21 mouse cellular contexts compared by ENCODE assay signal in the genomic region with DNA sequence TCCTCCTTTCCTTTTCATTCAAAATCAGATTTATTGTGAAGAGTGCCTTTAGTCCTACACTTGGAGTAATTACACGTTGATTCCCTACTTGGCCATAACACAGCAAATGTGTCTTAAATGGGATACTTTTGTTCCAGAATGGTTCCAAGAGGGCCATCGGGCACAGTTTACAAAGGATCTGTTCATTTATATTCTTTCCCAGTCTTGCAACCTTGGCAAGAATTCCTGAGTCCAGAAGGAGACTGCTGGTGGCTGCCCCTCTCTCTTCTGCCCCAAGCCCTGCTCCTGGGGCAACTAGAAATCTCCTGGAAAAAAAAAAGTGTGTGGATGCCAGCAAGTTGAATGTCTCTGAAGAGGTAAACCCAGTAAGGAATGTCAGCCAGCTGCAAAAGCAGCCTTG. TPM values are rescaled to one million over a fixed set of nuclear protein-coding genes. Genes with fewer than 3 reads are reported as not detected.
DNase-seq lines count a peak whose midpoint lies in the region; ATAC-seq lines count a peak whose summit lies in the region.
"Had no signal": no experiment of that assay in that cellular context is flagged by ENCODE, and none has a peak within 500 bp of the region (broad histone marks: within the 10 kb centered on the region; RNA-seq: fewer than 3 reads in every experiment).

No protein-coding gene starts in this region.

- ATAC-seq in hindbrain, embryonic 16.5 days, result peak; percentile 79; the same call in 1 of the 2 replicates
- ATAC-seq in midbrain, embryonic 14.5 days (ENCODE audit: low FRiP score, low TSS enrichment), result no peak
- no peak for ATAC-seq in midbrain, embryonic 16.5 days
- ATAC-seq: inflammation-experienced regulatory T-cells, adult 6 months; lung, postnatal 0 days had no signal

- H3K36me3 ChIP-seq in hindbrain, embryonic 16.5 days (ENCODE audit: control insufficient read depth, insufficient read depth, low read length), result no peaks in the 10 kb centered on the region
- H3K36me3 ChIP-seq in hindbrain, embryonic 10.5 days, result 0 out of 2 replicates have a peak, but pooled peaks cover 3% of the 10 kb centered on the region
- H3K36me3 ChIP-seq in midbrain, embryonic 14.5 days (ENCODE audit: control insufficient read depth, insufficient read depth, low read length), result no peaks in the 10 kb centered on the region
- H3K36me3 ChIP-seq in midbrain, embryonic 16.5 days (ENCODE audit: control insufficient read depth, insufficient read depth, low read length), result no peaks in the 10 kb centered on the region
- H3K36me3 ChIP-seq: midbrain, embryonic 12.5 days had no signal

- H3K9me3 ChIP-seq in hindbrain, embryonic 16.5 days (ENCODE audit: control insufficient read depth, low read length), result no peaks in the 10 kb centered on the region
- no peaks in the 10 kb centered on the region for H3K9me3 ChIP-seq in hindbrain, embryonic 10.5 days
- H3K9me3 ChIP-seq in midbrain, embryonic 14.5 days (ENCODE audit: control insufficient read depth, low read length), result no peaks in the 10 kb centered on the region
- no peaks in the 10 kb centered on the region for H3K9me3 ChIP-seq in midbrain, embryonic 16.5 days (replicated peaks; ENCODE audit: control insufficient read depth, low read length, poor library complexity, severe bottlenecking)
- H3K9me3 ChIP-seq: midbrain, embryonic 12.5 days had no signal

- DNase-seq in cerebellum, adult 9-11 months, result peak; percentile 5
- no peak for DNase-seq in cerebellum, postnatal 25 days
- DNase-seq in hindbrain, embryonic 10.5 days (ENCODE audit: low spot score), result no peak
- DNase-seq in midbrain, embryonic 14.5 days, result peak; percentile 11
- peak; percentile 7 for DNase-seq in brain, adult 2 months (ENCODE audit: low read depth, low spot score)
- DNase-seq in thymus, postnatal 0 days (ENCODE audit: low spot score), result no peak
- DNase-seq: adrenal gland, postnatal 25 days; heart, postnatal 14 days; kidney, adult 8-10 months; kidney, postnatal 14 days; liver; retina, postnatal 1 day; thymus, postnatal 25 days had no signal

- H3K4me3 ChIP-seq in hindbrain, embryonic 16.5 days (ENCODE audit: low read length), result no peak overlapping the region
- H3K4me3 ChIP-seq in hindbrain, embryonic 10.5 days, result no peak overlapping the region
- H3K4me3 ChIP-seq in midbrain, embryonic 14.5 days (replicated peaks; ENCODE audit: low read depth, low read length), result no peak overlapping the region
- H3K4me3 ChIP-seq in midbrain, embryonic 16.5 days (ENCODE audit: low read depth, low read length), result no peak overlapping the region
- H3K4me3 ChIP-seq: midbrain, embryonic 12.5 days; myocyte had no signal

- H3K9ac ChIP-seq in hindbrain, embryonic 16.5 days (ENCODE audit: low read depth, low read length), result no peak overlapping the region
- H3K9ac ChIP-seq in midbrain, embryonic 14.5 days (replicated peaks; ENCODE audit: low read length), result no peak overlapping the region
- no peak overlapping the region for H3K9ac ChIP-seq in midbrain, embryonic 16.5 days (ENCODE audit: low read depth, low read length)
- H3K9ac ChIP-seq: midbrain, embryonic 12.5 days had no signal

- H3K4me1 ChIP-seq in hindbrain, embryonic 16.5 days (ENCODE audit: control insufficient read depth, insufficient read depth, low read depth, low read length), result no peaks in the 10 kb centered on the region
- H3K4me1 ChIP-seq in hindbrain, embryonic 10.5 days (replicated peaks), result no peaks in the 10 kb centered on the region
- no peaks in the 10 kb centered on the region for H3K4me1 ChIP-seq in midbrain, embryonic 14.5 days (ENCODE audit: control insufficient read depth, insufficient read depth, low read length)
- H3K4me1 ChIP-seq in midbrain, embryonic 16.5 days (ENCODE audit: control insufficient read depth, insufficient read depth, low read length), result no peaks in the 10 kb centered on the region
- H3K4me1 ChIP-seq: midbrain, embryonic 12.5 days had no signal

- no peak overlapping the region for H3K4me2 ChIP-seq in hindbrain, embryonic 16.5 days (ENCODE audit: low read length)
- H3K4me2 ChIP-seq in midbrain, embryonic 14.5 days (ENCODE audit: low read length), result no peak overlapping the region
- no peak overlapping the region for H3K4me2 ChIP-seq in midbrain, embryonic 16.5 days (ENCODE audit: low read length)
- H3K4me2 ChIP-seq: heart, embryonic 11.5 days; midbrain, embryonic 12.5 days had no signal

- no peak overlapping the region for H3K27ac ChIP-seq in hindbrain, embryonic 16.5 days (ENCODE audit: low read depth, low read length)
- H3K27ac ChIP-seq in hindbrain, embryonic 10.5 days, result no peak overlapping the region
- H3K27ac ChIP-seq in midbrain, embryonic 14.5 days (replicated peaks; ENCODE audit: low read depth, low read length), result no peak overlapping the region
- H3K27ac ChIP-seq in midbrain, embryonic 16.5 days (ENCODE audit: low read length), result no peak overlapping the region
- H3K27ac ChIP-seq: midbrain, embryonic 12.5 days had no signal

- H3K27me3 ChIP-seq in hindbrain, embryonic 16.5 days (replicated peaks; ENCODE audit: control insufficient read depth, insufficient read depth, low read length), result no peaks in the 10 kb centered on the region
- H3K27me3 ChIP-seq in hindbrain, embryonic 10.5 days (ENCODE audit: insufficient read depth, poor library complexity, severe bottlenecking), result no peaks in the 10 kb centered on the region
- H3K27me3 ChIP-seq in midbrain, embryonic 14.5 days (ENCODE audit: control insufficient read depth, insufficient read depth, low read length), result no peaks in the 10 kb centered on the region
- H3K27me3 ChIP-seq in midbrain, embryonic 16.5 days (ENCODE audit: control insufficient read depth, insufficient read depth, low read depth, low read length), result no peaks in the 10 kb centered on the region
- H3K27me3 ChIP-seq: CH12.LX; midbrain, embryonic 12.5 days had no signal

- 49% methylated on average over 2 of the region's 2 CpGs for WGBS in hindbrain, embryonic 16.5 days
- WGBS in hindbrain, embryonic 10.5 days, result 87% methylated on average over 2 of the region's 2 CpGs
- WGBS in midbrain, embryonic 14.5 days, result 74% methylated on average over 2 of the region's 2 CpGs
- WGBS in midbrain, embryonic 16.5 days, result 67% methylated on average over 2 of the region's 2 CpGs

RNA-seq across cellular contexts. Expression of a gene that starts 56.2 kb away (rescaled TPM):
- 3.9 and 5.6 TPM in 2 replicates for polyA plus RNA-seq in hindbrain, embryonic 16.5 days (2015; fragmentation: Nextera tagmentation; extraction: Ambion mirVana)
- 28.9 and 33.1 TPM in 2 replicates for polyA plus RNA-seq in hindbrain, embryonic 10.5 days (2016; fragmentation: Nextera tagmentation; extraction: Ambion mirVana)
- 0.84 and 3.5 TPM in 2 replicates for polyA plus RNA-seq in midbrain, embryonic 14.5 days (2014; fragmentation: Nextera tagmentation; extraction: Ambion mirVana)
- polyA plus RNA-seq in midbrain, embryonic 16.5 days (2015; fragmentation: Nextera tagmentation; extraction: Ambion mirVana), result 2.8 and 3.4 TPM in 2 replicates
- polyA plus RNA-seq in thymus, postnatal 0 days (2015; fragmentation: Nextera tagmentation; extraction: Ambion mirVana), result 2.1 and 2.9 TPM in 2 replicates
- polyA plus RNA-seq: inflammation-experienced regulatory T-cells, adult 6 months had no signal

Comparison
In these comparisons a context has a peak if more than half of its experiments do, and no peak if none do; other contexts are left out.
1. DNase-seq: peak in cerebellum, adult 9-11 months (single experiment), midbrain, embryonic 14.5 days (single experiment) and brain, adult 2 months (single experiment); none in cerebellum, postnatal 25 days (0 of 2), hindbrain, embryonic 10.5 days (single experiment) and thymus, postnatal 0 days (single experiment).